Mouse (Mus musculus) liver, adult 2 months (tissue): Measurements from ENCODE around the gene Gucy2f. TPM values are rescaled to one million over a fixed set of nuclear protein-coding genes. Genes with fewer than 3 reads are reported as not detected.

Experiments used
- DNase-seq: peaks from one replicate; pipeline ENCODE4 v3.0.0-alpha.2; 2011; ENCODE audit warnings: low read depth, low spot score; ENCODE audit errors: extremely low read depth
- H3K27ac ChIP-seq: fragments of 200-500 bp; replicated peaks from 2 replicates; pipeline ENCODE4 v1.5.1; 2012; ENCODE audit warnings: low read depth, mild to moderate bottlenecking, control low read depth, inconsistent platforms, low read length; ENCODE audit not compliant: insufficient read depth
- H3K27me3 ChIP-seq: fragments of 200-500 bp; 2 replicates; pipeline ENCODE4 v1.6.1; 2012; ENCODE audit warnings: mild to moderate bottlenecking, moderate library complexity, low read length, inconsistent platforms; ENCODE audit not compliant: control insufficient read depth, insufficient read depth
- H3K36me3 ChIP-seq: fragments of 200-500 bp; 2 replicates; pipeline ENCODE4 v1.6.1; 2012; ENCODE audit warnings: low read length, inconsistent platforms; ENCODE audit not compliant: control insufficient read depth, insufficient read depth
- H3K4me1 ChIP-seq: fragments of 200-500 bp; 2 replicates; pipeline ENCODE4 v1.6.1; 2011; ENCODE audit warnings: low read length; ENCODE audit not compliant: control insufficient read depth, insufficient read depth
- H3K4me3 ChIP-seq: fragments of 200-500 bp; 2 replicates; pipeline ENCODE4 v1.5.1; 2011; ENCODE audit warnings: low read depth, mild to moderate bottlenecking, control low read depth, low read length, moderate library complexity; ENCODE audit not compliant: insufficient read depth
- H3K79me2 ChIP-seq: fragments of 200-500 bp; 2 replicates; pipeline ENCODE4 v1.6.1; 2012; ENCODE audit warnings: inconsistent platforms, mild to moderate bottlenecking, low read length, moderate library complexity; ENCODE audit not compliant: control insufficient read depth, insufficient read depth
- H3K9ac ChIP-seq: fragments of 200-500 bp; 2 replicates; pipeline ENCODE4 v1.6.1; 2012; ENCODE audit warnings: low read depth, mild to moderate bottlenecking, control low read depth, inconsistent platforms, low read length
- CTCF ChIP-seq: fragments of 200-500 bp; IDR thresholded peaks from 2 replicates; pipeline ENCODE4 v1.5.1; 2011; ENCODE audit warnings: low read depth, low read length, control low read depth
- POLR2A ChIP-seq: fragments of 200-500 bp; IDR thresholded peaks from 2 replicates; pipeline ENCODE4 v1.6.1; 2011; ENCODE audit warnings: low read length, control low read depth; ENCODE audit not compliant: insufficient read depth; ENCODE audit errors: extremely low read depth
- WGBS: fragments of 180-500 bp; shearing (Covaris S2); methylation state at CpG from one replicate; pipeline ENCODE4 v1.1.7; 2018; 5-methylcytosine and 5-hydroxymethylcytosine counted together
- polyA plus RNA-seq: library from polyadenylated mRNA; depleted of rRNA; stranded (reverse); fragments of >200 nt; gene quantifications from 2 replicates; pipeline ENCODE4 v1.2.3, GENCODE M21; 2012
- total RNA-seq: library from RNA; depleted of rRNA; stranded (reverse); fragments of >200 nt; gene quantifications from 2 replicates; pipeline ENCODE4 v1.2.3, GENCODE M21; 2014

Gene Gucy2f
- total and polyA plus RNA-seq, 2 experiments = not detected

- peak overlapping the region; percentile 47; the same call in 1 of the 2 replicates for H3K9ac ChIP-seq
- no peaks in the 10 kb centered on the region for H3K36me3 ChIP-seq
- no peak for DNase-seq
- no peaks in the 10 kb centered on the region for H3K27me3 ChIP-seq
- no peaks in the 10 kb centered on the region for H3K79me2 ChIP-seq
- H3K4me1 ChIP-seq = no peaks in the 10 kb centered on the region
- 3% methylated on average over 15 of the region's 15 CpGs for whole genome bisulfite sequencing
- peak overlapping the region; percentile 91 for H3K27ac ChIP-seq
- TF ChIP-seq CTCF = no peak
- no peak for TF ChIP-seq POLR2A
- peak overlapping the region; percentile 61 for H3K4me3 ChIP-seq
These were observed 30.8 kb upstream of the Gucy2f start for GRCm38 (mm10) chrX:142227398-142228054.

- no peak for DNase-seq
- Histone ChIP-seq H3K27me3 (no peaks in the 10 kb centered on the region), H3K27ac (peak within 1 kb of the TSS; percentile 71; the same call in 1 of the 2 replicates), H3K79me2 (no peaks in the 10 kb centered on the region), H3K4me1 (no peaks in the 10 kb centered on the region), H3K4me3 (peak within 1 kb of the TSS; percentile 61), H3K36me3 (no peaks in the 10 kb centered on the region), H3K9ac (peak within 1 kb of the TSS; percentile 47; the same call in 1 of the 2 replicates)
- 87% methylated on average over 13 of the region's 14 CpGs for WGBS
- TF ChIP-seq POLR2A (no peak), CTCF (no peak)
These were observed 29.8 kb upstream of the Gucy2f start, which contains the start of gene Nxt2 for GRCm38 (mm10) chrX:142226542-142226941. Nxt2 (plus strand) TSS chrX:142226770.

- 0% methylated on average over 3 of the region's 3 CpGs for WGBS
These were observed 3.6 kb upstream of the Gucy2f start for GRCm38 (mm10) chrX:142200295-142200694.

GRCm38 (mm10) chrX:142195551-142195950 lies 1.2 kb downstream of the Gucy2f start:
- TF ChIP-seq POLR2A (no peak), CTCF (no peak)
- no peak overlapping the region for H3K27ac ChIP-seq
- no peak for DNase-seq
- no peak overlapping the region for H3K9ac ChIP-seq
- H3K4me3 ChIP-seq = no peak overlapping the region
- no peaks in the 10 kb centered on the region for H3K27me3 ChIP-seq
- WGBS = 74% methylated on average over 1 of the region's 1 CpGs
- no peaks in the 10 kb centered on the region for H3K4me1 ChIP-seq
- no peaks in the 10 kb centered on the region for H3K79me2 ChIP-seq
- no peaks in the 10 kb centered on the region for H3K36me3 ChIP-seq

More at GRCm38 (mm10) chrX:142200295-142200694, 3.6 kb upstream of the Gucy2f start:
- Histone ChIP-seq H3K36me3 (no peaks in the 10 kb centered on the region), H3K79me2 (no peaks in the 10 kb centered on the region), H3K4me3 (no peak overlapping the region), H3K4me1 (no peaks in the 10 kb centered on the region), H3K27ac (no peak overlapping the region), H3K9ac (no peak overlapping the region), H3K27me3 (no peaks in the 10 kb centered on the region)
- TF ChIP-seq POLR2A = no peak
- TF ChIP-seq CTCF = peak; percentile 52
- peak; percentile 40 for DNase-seq

DNA sequence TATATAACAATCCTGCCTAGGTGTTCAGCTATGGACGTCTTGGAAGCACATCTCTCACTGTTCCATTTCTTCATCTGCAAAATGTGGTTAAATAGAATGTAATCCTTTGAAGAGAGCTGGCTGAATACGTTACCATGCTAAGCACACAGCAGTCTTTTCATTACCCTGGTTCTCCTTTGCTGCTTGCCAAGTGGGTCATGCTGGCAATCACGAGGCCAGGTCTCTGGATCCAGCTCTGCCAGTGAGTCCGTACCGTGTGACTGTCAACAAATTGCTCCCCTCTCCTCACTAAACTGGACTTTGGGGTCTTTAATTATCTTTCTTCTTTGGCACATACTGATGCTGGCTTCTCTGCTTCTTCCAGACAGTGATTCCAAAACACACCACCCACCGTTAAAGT lies 2.3 kb downstream of the Gucy2f start:
- no peak overlapping the region for H3K27ac ChIP-seq
- H3K4me1 ChIP-seq = no peaks in the 10 kb centered on the region
- H3K4me3 ChIP-seq = no peak overlapping the region
- no peak overlapping the region for H3K9ac ChIP-seq
- TF ChIP-seq POLR2A (no peak), CTCF (no peak)
- no peaks in the 10 kb centered on the region for H3K27me3 ChIP-seq
- H3K79me2 ChIP-seq = no peaks in the 10 kb centered on the region
- H3K36me3 ChIP-seq = no peaks in the 10 kb centered on the region
- DNase-seq = peak; percentile 64
- 28% methylated on average over 6 of the region's 6 CpGs for WGBS

GRCm38 (mm10) chrX:142190355-142190754 lies 6.4 kb downstream of the Gucy2f start:
- WGBS = 82% methylated on average over 2 of the region's 2 CpGs
- no peak overlapping the region for H3K9ac ChIP-seq
- no peak for TF ChIP-seq CTCF
- TF ChIP-seq POLR2A = no peak
- H3K36me3 ChIP-seq = no peaks in the 10 kb centered on the region
- no peak overlapping the region for H3K4me3 ChIP-seq
- H3K27ac ChIP-seq = no peak overlapping the region
- no peaks in the 10 kb centered on the region for H3K27me3 ChIP-seq
- no peaks in the 10 kb centered on the region for H3K79me2 ChIP-seq
- DNase-seq = peak; percentile 17
- H3K4me1 ChIP-seq = no peaks in the 10 kb centered on the region
